Mouse (Mus musculus) intestine, embryonic 16.5 days (tissue): Measurements from ENCODE around the gene Rem2. TPM values are rescaled to one million over a fixed set of nuclear protein-coding genes. Genes with fewer than 3 reads are reported as not detected.

Source experiments
- ATAC-seq: fragments of 200-750 bp; cut with Nextera tagmentation; 2 replicates; pipeline ENCODE4 v1.8.0; 2017; ENCODE audit warnings: moderate TSS enrichment, moderate library complexity
- H3K27ac ChIP-seq: fragments of 300-500 bp; sonication (generic); 2 replicates; pipeline ENCODE4 v1.5.1; 2014; ENCODE audit warnings: mild to moderate bottlenecking, low read length
- H3K27me3 ChIP-seq: fragments of 300-500 bp; sonication (generic); replicated peaks from 2 replicates; pipeline ENCODE4 v1.6.1; 2014; ENCODE audit warnings: low read length, control low read depth, mixed read lengths; ENCODE audit not compliant: control insufficient read depth, insufficient read depth
- H3K36me3 ChIP-seq: fragments of 300-500 bp; sonication (generic); 2 replicates; pipeline ENCODE4 v1.6.1; 2014; ENCODE audit warnings: low read length, control low read depth; ENCODE audit not compliant: control insufficient read depth, insufficient read depth
- H3K4me1 ChIP-seq: fragments of 300-500 bp; sonication (generic); 2 replicates; pipeline ENCODE4 v1.6.1; 2014; ENCODE audit warnings: low read length, control low read depth, mixed read lengths; ENCODE audit not compliant: control insufficient read depth, insufficient read depth
- H3K4me2 ChIP-seq: fragments of 300-500 bp; sonication (generic); 2 replicates; pipeline ENCODE4 v1.6.1; 2014; ENCODE audit warnings: low read depth, low read length, control low read depth
- H3K4me3 ChIP-seq: fragments of 300-500 bp; sonication (generic); 2 replicates; pipeline ENCODE4 v1.5.1; 2014; ENCODE audit warnings: mild to moderate bottlenecking, low read length
- H3K9ac ChIP-seq: fragments of 300-500 bp; sonication (generic); 2 replicates; pipeline ENCODE4 v1.6.1; 2014; ENCODE audit warnings: low read depth, low read length
- H3K9me3 ChIP-seq: fragments of 300-500 bp; sonication (generic); 2 replicates; pipeline ENCODE4 v1.6.1; 2016; ENCODE audit warnings: low read length, control low read depth; ENCODE audit not compliant: control insufficient read depth
- WGBS: fragments of 180-500 bp; shearing (Covaris S2); extraction: QIAGEN DNeasy Blood & Tissue Kit; methylation state at CpG from one replicate; pipeline ENCODE4 v1.1.7; 2014; 5-methylcytosine and 5-hydroxymethylcytosine counted together
- polyA plus RNA-seq: library from polyadenylated mRNA; unstranded; fragments of >200 nt; fragmentation: Nextera tagmentation; extraction: Ambion mirVana; gene quantifications from 2 replicates; pipeline ENCODE4 v1.2.1, GENCODE M21; 2015

The Rem2 gene
- polyA plus RNA-seq, 1 experiment from 2014 or later, result 1.2 TPM

DNA sequence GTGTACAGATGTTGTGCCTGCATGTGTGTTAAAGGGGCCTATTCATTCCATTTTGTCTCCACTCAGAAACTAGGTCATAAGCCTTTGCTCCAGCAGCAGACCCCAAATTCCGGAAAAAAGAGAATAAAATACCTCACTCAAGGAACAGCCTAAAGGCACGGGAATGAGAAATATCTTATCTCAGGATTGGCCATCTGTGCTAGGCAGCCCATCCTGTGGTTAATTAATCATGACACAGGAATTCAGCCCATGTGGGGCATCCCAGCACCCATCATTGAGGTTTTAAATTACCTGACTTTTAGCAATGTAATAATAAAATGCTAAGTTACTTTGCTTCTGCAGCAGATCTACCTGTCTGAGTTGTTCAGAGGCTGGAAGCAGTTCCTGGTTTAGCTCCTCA, 25.5 kb downstream of the Rem2 start:
- no peaks in the 10 kb centered on the region for H3K36me3 ChIP-seq
- no peak overlapping the region for H3K4me3 ChIP-seq
- H3K27ac ChIP-seq, result no peak overlapping the region
- no peaks in the 10 kb centered on the region for H3K4me1 ChIP-seq
- H3K4me2 ChIP-seq, result no peak overlapping the region
- H3K27me3 ChIP-seq, result no peaks in the 10 kb centered on the region
- H3K9ac ChIP-seq, result no peak overlapping the region
- ATAC-seq, result no peak
- no peaks in the 10 kb centered on the region for H3K9me3 ChIP-seq
- WGBS, result 66% methylated on average over 2 of the region's 2 CpGs

DNA sequence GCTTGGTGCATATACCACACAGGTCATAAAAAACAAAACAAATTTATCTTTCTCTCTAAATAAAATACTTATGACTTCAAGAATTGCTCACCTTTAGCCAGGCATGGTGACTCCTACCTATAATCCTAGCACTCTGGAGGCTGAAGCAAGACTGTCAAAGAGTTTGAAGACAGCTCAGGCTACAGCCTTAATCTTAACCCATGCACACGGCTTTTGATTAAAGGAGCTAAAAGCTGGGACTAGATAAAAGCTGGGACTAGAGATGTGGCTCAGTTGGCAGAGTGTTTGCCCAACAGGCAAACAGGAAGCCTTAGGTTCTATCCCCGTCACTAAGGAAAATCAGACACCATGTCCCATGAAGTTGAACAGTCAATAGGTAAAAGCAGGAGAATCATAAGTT, 27.2 kb downstream of the Rem2 start:
- Histone ChIP-seq H3K36me3 (peaks cover 7% of the 10 kb centered on the region), H3K9ac (no peak overlapping the region), H3K4me3 (no peak overlapping the region), H3K4me2 (no peak overlapping the region), H3K9me3 (no peaks in the 10 kb centered on the region), H3K27ac (no peak overlapping the region), H3K27me3 (no peaks in the 10 kb centered on the region), H3K4me1 (no peaks in the 10 kb centered on the region)
- 64% methylated on average over 2 of the region's 2 CpGs for WGBS
- ATAC-seq, result no peak

DNA sequence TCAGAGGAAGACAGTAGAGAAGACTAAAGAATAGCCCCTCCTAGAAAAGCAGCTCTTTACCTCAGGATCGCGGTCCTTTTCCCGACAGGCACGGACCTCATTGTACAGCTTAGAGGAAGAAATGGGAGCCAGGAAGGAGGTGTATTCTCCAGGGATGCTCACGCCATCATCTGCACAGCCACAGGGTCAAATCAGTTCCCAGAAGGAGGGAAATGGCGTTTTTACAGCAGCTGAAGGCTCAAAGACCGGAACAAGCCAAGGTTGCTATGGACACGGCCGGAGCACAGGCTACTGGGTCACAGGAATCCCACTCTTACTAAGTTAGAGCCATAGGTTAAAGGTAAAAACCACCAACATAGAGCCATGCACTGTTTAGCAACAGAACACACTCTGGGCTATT, 33.9 kb downstream of the Rem2 start:
- Histone ChIP-seq H3K9ac (no peak overlapping the region), H3K27ac (no peak overlapping the region), H3K9me3 (no peaks in the 10 kb centered on the region), H3K27me3 (no peaks in the 10 kb centered on the region), H3K36me3 (peaks cover 48% of the 10 kb centered on the region), H3K4me2 (no peak overlapping the region), H3K4me3 (no peak overlapping the region), H3K4me1 (no peaks in the 10 kb centered on the region)
- 91% methylated on average over 9 of the region's 9 CpGs for WGBS
- no peak for ATAC-seq

DNA sequence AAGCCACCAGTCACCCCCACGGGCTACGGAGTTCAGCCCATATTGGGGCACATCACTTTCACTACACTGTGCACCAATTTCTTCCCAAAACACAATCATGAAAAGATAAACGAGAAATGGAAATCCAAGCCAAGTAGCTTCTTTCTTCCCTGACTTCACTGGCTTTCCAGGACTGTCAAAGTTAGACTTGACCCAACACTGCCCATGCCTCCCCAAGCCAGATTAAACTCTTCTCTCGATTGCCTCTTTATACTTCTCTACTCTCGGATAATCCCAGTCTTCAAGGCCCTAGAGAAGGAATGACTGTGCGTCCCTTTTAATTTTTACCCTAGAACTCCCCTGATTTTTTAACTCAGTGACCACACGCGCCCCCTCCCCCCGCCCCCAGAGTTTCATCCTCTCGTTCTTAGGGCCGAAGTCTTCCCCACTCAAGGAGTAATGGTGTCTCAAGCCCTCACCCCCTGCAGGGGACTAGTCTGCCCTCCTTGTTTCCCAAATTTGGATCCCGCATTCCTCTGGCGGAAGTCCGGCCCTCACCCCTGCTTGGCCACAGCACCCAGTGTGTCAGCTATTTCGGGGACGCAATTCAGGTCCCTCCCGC, 40.9 kb downstream of the Rem2 start:
- Histone ChIP-seq H3K4me3 (peak overlapping the region; percentile 78), H3K4me1 (peaks cover 6% of the 10 kb centered on the region; the same call in 1 of the 2 replicates), H3K36me3 (peaks cover 25% of the 10 kb centered on the region), H3K9me3 (no peaks in the 10 kb centered on the region), H3K9ac (peak overlapping the region; percentile 84), H3K27me3 (no peaks in the 10 kb centered on the region), H3K4me2 (peak overlapping the region; percentile 59), H3K27ac (peak overlapping the region; percentile 59; the same call in 1 of the 2 replicates)
- ATAC-seq, result peak; percentile 67
- 3% methylated on average over 17 of the region's 17 CpGs for WGBS

DNA sequence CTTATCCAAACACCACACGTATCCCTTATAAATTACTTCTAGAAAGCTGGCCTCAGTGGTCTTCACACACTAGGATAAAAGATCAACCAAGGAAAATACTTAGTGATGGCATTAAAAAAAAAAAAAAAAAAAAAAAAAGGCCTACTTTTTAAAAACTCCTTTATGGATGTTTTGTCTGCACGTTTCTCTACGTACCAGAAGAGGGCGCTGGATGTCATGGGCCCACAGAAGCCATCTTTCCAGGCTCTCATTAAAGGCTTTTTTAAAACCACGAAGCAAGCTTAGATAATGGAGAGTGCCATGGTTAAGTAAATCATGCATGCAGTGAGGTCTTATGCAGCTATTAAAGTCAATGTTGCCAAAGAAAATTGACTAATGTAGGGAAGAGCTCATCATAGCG, 47.7 kb downstream of the Rem2 start:
- no peak for ATAC-seq
- Histone ChIP-seq H3K27me3 (no peaks in the 10 kb centered on the region), H3K4me1 (peaks cover 13% of the 10 kb centered on the region), H3K27ac (no peak overlapping the region), H3K4me3 (no peak overlapping the region), H3K36me3 (no peaks in the 10 kb centered on the region), H3K9ac (no peak overlapping the region), H3K9me3 (no peaks in the 10 kb centered on the region), H3K4me2 (no peak overlapping the region)
- 36% methylated on average over 6 of the region's 6 CpGs for WGBS

DNA sequence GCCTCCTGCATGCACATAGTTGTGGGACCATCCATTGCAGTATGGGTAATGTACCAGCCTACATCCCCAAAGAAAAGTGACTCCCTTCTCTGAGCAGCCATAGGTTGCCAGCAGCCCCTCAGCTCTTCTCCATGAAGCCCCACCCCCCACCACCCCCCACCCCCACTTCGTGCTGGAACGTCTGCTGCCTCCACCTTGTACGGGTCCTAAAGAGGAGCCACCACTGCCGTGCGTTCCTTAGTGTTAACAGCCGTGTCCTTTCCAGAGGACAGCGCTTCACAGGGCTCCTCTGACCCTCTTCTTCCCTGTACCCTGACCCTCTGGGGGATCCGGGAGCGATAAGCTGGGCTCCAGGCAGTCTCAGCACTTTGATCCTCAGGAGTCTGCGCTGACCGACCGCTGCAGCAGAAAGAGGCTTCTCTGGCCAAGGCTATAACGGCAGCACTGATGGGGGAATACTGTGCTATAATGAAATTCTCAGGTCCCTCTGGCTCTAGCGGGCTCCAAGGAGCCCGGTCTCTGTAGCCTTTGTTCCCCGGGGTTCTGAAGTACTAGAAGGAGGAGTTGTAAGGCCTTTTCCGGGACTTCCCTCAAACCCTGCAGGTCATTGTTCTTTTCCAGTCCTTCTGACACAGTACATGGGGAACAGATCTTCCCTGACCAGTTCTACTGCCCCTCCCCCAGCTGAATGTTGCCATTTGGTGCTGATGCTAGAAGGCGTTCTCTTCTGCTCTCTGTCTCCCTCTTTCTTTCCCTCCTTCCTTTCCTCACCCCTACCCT, 51.5 kb downstream of the Rem2 start:
- no peaks in the 10 kb centered on the region for H3K9me3 ChIP-seq
- H3K4me3 ChIP-seq, result peak overlapping the region; percentile 47
- no peaks in the 10 kb centered on the region for H3K27me3 ChIP-seq
- peak; percentile 72 for ATAC-seq
- no peaks in the 10 kb centered on the region for H3K36me3 ChIP-seq
- peaks cover 13% of the 10 kb centered on the region for H3K4me1 ChIP-seq
- H3K27ac ChIP-seq, result no peak overlapping the region
- WGBS, result 2% methylated on average over 18 of the region's 18 CpGs
- H3K9ac ChIP-seq, result peak overlapping the region; percentile 66
- H3K4me2 ChIP-seq, result peak overlapping the region; percentile 72

DNA sequence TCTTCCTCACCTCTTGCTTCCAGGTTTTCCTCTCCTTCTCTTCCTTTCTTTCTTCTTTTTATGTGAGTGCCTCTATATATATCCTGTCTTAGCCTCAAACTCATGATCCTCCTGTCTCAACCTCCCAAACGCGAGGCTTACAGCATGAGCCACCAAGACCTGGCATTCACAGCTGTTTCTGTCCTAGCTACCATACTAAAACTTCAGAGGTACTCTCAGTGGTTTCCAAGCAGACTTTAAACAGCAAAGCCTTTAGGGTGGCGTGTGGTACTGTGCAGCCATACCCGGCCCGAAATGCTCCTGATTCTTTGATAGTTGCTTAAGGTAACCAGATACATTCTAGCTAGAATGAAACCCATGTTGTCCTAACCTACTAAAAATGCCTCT, 52.1 kb downstream of the Rem2 start:
- H3K27me3 ChIP-seq, result no peaks in the 10 kb centered on the region

DNA sequence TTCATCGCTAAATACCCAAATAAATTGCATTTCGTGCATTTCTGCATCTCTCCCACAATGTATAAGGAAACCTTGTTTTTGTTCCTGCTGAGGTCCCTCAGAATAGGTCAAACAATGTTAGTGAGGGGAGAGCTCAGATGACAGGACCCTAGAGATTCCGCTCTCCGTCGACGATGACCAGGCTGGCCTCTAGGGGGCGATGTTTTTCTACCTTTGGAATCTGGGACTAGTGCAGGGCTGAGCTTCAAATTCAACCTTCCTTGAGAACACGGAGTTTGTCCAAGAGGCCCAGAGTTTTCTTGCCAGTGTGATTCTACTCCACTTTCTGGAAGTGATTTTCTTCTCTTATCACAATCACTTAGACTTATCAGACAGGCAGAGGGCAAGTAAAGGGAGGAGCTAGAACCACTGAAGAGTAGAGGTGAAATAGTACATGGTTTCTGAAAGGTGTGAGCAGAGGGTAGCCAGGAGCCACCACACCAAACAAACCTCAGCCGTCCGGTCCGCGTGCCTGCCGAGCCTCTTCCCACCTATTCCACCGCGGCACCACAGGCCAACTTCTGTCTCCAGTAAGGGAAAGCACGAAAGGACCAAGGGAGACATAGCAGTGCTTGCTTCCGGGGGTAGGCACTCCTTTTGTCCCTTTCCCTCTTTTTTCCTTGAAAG, 52.7 kb downstream of the Rem2 start:
- no peak overlapping the region for H3K4me3 ChIP-seq
- no peaks in the 10 kb centered on the region for H3K9me3 ChIP-seq
- whole genome bisulfite sequencing, result 16% methylated on average over 17 of the region's 17 CpGs
- peaks cover 13% of the 10 kb centered on the region for H3K4me1 ChIP-seq
- no peaks in the 10 kb centered on the region for H3K36me3 ChIP-seq
- no peaks in the 10 kb centered on the region for H3K27me3 ChIP-seq
- no peak overlapping the region for H3K9ac ChIP-seq
- no peak overlapping the region for H3K4me2 ChIP-seq
- H3K27ac ChIP-seq, result no peak overlapping the region
- peak; percentile 81 for ATAC-seq

More for the DNA sequence above, 52.1 kb downstream of the Rem2 start:
- Histone ChIP-seq H3K4me1 (peaks cover 13% of the 10 kb centered on the region), H3K9ac (no peak overlapping the region), H3K36me3 (no peaks in the 10 kb centered on the region), H3K4me2 (peak overlapping the region; percentile 72; the same call in 1 of the 2 replicates), H3K4me3 (no peak overlapping the region), H3K27ac (no peak overlapping the region), H3K9me3 (no peaks in the 10 kb centered on the region)
- 26% methylated on average over 5 of the region's 5 CpGs for WGBS
- ATAC-seq, result peak; percentile 35; the same call in 1 of the 2 replicates
